In the genomic region with DNA sequence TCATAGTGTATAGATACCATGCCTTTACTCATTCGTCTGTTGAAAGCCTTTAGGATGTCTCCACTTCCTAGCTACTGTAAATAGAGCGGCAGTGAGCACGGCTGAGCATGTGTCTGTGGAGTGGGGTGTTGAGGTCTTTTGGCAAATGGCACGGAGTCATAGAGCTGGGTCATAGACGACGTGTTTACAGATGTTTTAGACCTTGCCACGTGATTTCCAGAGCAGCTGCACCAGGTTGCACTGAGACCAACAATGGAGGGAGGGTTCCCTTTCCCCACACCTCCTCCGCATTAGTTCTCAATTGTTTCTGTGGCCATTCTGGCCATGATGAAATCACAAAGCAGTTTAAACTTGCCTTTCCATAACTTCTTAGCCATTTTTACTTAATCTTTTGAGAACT, we compare ENCODE assay signal across 22 mouse cellular contexts.
"Had no signal": no experiment of that assay in that cellular context is flagged by ENCODE, and none has a peak within 500 bp of the region (broad histone marks: within the 10 kb centered on the region; RNA-seq: fewer than 3 reads in every experiment).

No protein-coding gene starts in this region.

- H3K4me2 ChIP-seq: heart, embryonic 12.5 days; hindbrain, embryonic 13.5 days; hindbrain, embryonic 15.5 days; kidney, embryonic 15.5 days; limb, embryonic 13.5 days; limb, embryonic 15.5 days; liver, embryonic 12.5 days had no signal

- H3K27me3 ChIP-seq: heart, embryonic 12.5 days; hindbrain, embryonic 15.5 days; kidney, embryonic 15.5 days; limb, embryonic 13.5 days; limb, embryonic 15.5 days had no signal

- H3K36me3 ChIP-seq: hindbrain, embryonic 13.5 days; hindbrain, embryonic 15.5 days; kidney, embryonic 15.5 days; limb, embryonic 13.5 days; limb, embryonic 15.5 days; liver, embryonic 12.5 days had no signal

- DNase-seq: gastrocnemius, postnatal 14 days; gastrocnemius, postnatal 36 days; heart, postnatal 10 days; kidney, adult 11 months; kidney, adult 2 months; kidney, adult 9 months; kidney, postnatal 14 days; kidney, postnatal 36 days; layer of hippocampus, adult 9-11 months; layer of hippocampus, postnatal 36 days; left cerebral cortex, postnatal 4 days had no signal

- H3K4me1 ChIP-seq: hindbrain, embryonic 13.5 days; hindbrain, embryonic 15.5 days had no signal

- H3K4me3 ChIP-seq: heart, embryonic 12.5 days; hindbrain, embryonic 13.5 days; hindbrain, embryonic 15.5 days; kidney, embryonic 15.5 days; limb, embryonic 13.5 days; limb, embryonic 15.5 days; liver, embryonic 12.5 days had no signal

- H3K9ac ChIP-seq: heart, embryonic 12.5 days; hindbrain, embryonic 13.5 days; hindbrain, embryonic 15.5 days; kidney, embryonic 15.5 days; limb, embryonic 13.5 days; limb, embryonic 15.5 days; liver, embryonic 12.5 days; liver, embryonic 14.5 days had no signal

- H3K27ac ChIP-seq: hindbrain, embryonic 13.5 days; hindbrain, embryonic 15.5 days; hindbrain, postnatal 0 days; kidney, embryonic 15.5 days; kidney, postnatal 0 days; limb, embryonic 13.5 days; limb, embryonic 15.5 days; liver, embryonic 12.5 days; liver, embryonic 14.5 days had no signal

- H3K9me3 ChIP-seq: heart, embryonic 12.5 days; hindbrain, embryonic 13.5 days; hindbrain, embryonic 15.5 days; kidney, embryonic 15.5 days; limb, embryonic 13.5 days; limb, embryonic 15.5 days; liver, embryonic 12.5 days had no signal

- ATAC-seq: hindbrain, postnatal 0 days; intestine, embryonic 16.5 days; liver, embryonic 12.5 days had no signal
